8 mouse cellular contexts compared by ENCODE assay signal in the genomic region with DNA sequence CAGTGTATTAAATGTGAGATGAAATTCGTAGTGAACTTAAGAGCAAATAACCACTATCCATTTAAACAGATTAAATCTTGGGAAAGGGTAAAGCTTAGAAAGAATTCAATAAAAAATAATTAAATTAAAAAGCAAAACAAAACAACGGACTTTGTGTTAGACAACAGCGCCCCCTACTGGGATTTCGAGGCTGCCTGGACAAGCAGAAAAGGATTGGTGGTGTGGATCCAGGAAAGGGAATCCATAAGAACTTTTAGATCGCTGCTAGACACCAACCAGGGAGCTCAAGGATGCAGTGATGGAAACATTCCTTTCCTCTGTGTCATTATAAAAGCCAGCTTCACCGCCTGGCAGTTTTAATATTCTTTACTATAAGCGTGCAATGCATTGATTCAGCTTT. TPM values are rescaled to one million over a fixed set of nuclear protein-coding genes. Genes with fewer than 3 reads are reported as not detected.
DNase-seq lines count a peak whose midpoint lies in the region; ATAC-seq and TF ChIP-seq lines count a peak whose summit lies in the region.

No protein-coding gene starts in this region.

- no peak overlapping the region for H3K4me2 ChIP-seq in forebrain, embryonic 11.5 days (ENCODE audit: low read depth, low read length, severe bottlenecking)
- no peak overlapping the region for H3K4me2 ChIP-seq in forebrain, embryonic 16.5 days (ENCODE audit: low read length)
- no peak overlapping the region for H3K4me2 ChIP-seq in midbrain, postnatal 0 days (ENCODE audit: low read depth, low read length, poor library complexity, severe bottlenecking)

- no peak overlapping the region for H3K4me3 ChIP-seq in forebrain, embryonic 11.5 days (ENCODE audit: low read depth, low read length)
- H3K4me3 ChIP-seq in forebrain, embryonic 16.5 days (replicated peaks; ENCODE audit: low read length) = no peak overlapping the region
- H3K4me3 ChIP-seq in G1E (ENCODE audit: low read depth, low read length) = no peak overlapping the region
- no peak overlapping the region for H3K4me3 ChIP-seq in midbrain, postnatal 0 days (ENCODE audit: low read depth, low read length)

- no peaks in the 10 kb centered on the region for H3K27me3 ChIP-seq in forebrain, embryonic 11.5 days (ENCODE audit: control insufficient read depth, insufficient read depth, low read length)
- H3K27me3 ChIP-seq in forebrain, embryonic 16.5 days (replicated peaks; ENCODE audit: control insufficient read depth, insufficient read depth, low read length) = no peaks in the 10 kb centered on the region
- peaks cover 5% of the 10 kb centered on the region; the same call in 1 of the 2 replicates for H3K27me3 ChIP-seq in G1E (ENCODE audit: insufficient read depth, low read length)
- H3K27me3 ChIP-seq in midbrain, postnatal 0 days (ENCODE audit: insufficient read depth, low read length) = no peaks in the 10 kb centered on the region

- H3K4me1 ChIP-seq in forebrain, embryonic 11.5 days (replicated peaks; ENCODE audit: control insufficient read depth, insufficient read depth, low read length) = no peaks in the 10 kb centered on the region
- H3K4me1 ChIP-seq in forebrain, embryonic 16.5 days (replicated peaks; ENCODE audit: control insufficient read depth, insufficient read depth, low read length) = no peaks in the 10 kb centered on the region
- H3K4me1 ChIP-seq in G1E (ENCODE audit: insufficient read depth, low read depth, low read length) = no peaks in the 10 kb centered on the region
- no peaks in the 10 kb centered on the region for H3K4me1 ChIP-seq in midbrain, postnatal 0 days (ENCODE audit: insufficient read depth, low read length)

- WGBS in forebrain, embryonic 11.5 days = 10% methylated on average over 7 of the region's 7 CpGs
- 9% methylated on average over 7 of the region's 7 CpGs for WGBS in forebrain, embryonic 16.5 days
- WGBS in midbrain, postnatal 0 days = 6% methylated on average over 7 of the region's 7 CpGs

- no peak overlapping the region for H3K27ac ChIP-seq in forebrain, embryonic 11.5 days (ENCODE audit: low read depth, low read length)
- H3K27ac ChIP-seq in forebrain, embryonic 16.5 days (ENCODE audit: low read length) = no peak overlapping the region
- H3K27ac ChIP-seq in midbrain, postnatal 0 days (ENCODE audit: low read depth, low read length) = no peak overlapping the region

- H3K36me3 ChIP-seq in forebrain, embryonic 11.5 days (ENCODE audit: control insufficient read depth, insufficient read depth, low read length) = no peaks in the 10 kb centered on the region
- H3K36me3 ChIP-seq in forebrain, embryonic 16.5 days (ENCODE audit: control insufficient read depth, insufficient read depth) = no peaks in the 10 kb centered on the region
- no peaks in the 10 kb centered on the region for H3K36me3 ChIP-seq in G1E (replicated peaks)
- H3K36me3 ChIP-seq in midbrain, postnatal 0 days (ENCODE audit: insufficient read depth, low read length) = no peaks in the 10 kb centered on the region

- H3K9me3 ChIP-seq in forebrain, embryonic 11.5 days (ENCODE audit: control insufficient read depth, low read length) = no peaks in the 10 kb centered on the region
- no peaks in the 10 kb centered on the region for H3K9me3 ChIP-seq in forebrain, embryonic 16.5 days (ENCODE audit: control insufficient read depth, low read length)
- H3K9me3 ChIP-seq in G1E (replicated peaks) = no peaks in the 10 kb centered on the region
- no peaks in the 10 kb centered on the region for H3K9me3 ChIP-seq in midbrain, postnatal 0 days (ENCODE audit: low read length)

- ATAC-seq in forebrain, embryonic 11.5 days (replicated peaks; ENCODE audit: low FRiP score) = no peak
- ATAC-seq in forebrain, embryonic 16.5 days = no peak
- ATAC-seq in G1E (ENCODE audit: extremely low read depth, insufficient number of reproducible peaks, low FRiP score, poor library complexity, severe bottlenecking) = no peak
- no peak for ATAC-seq in midbrain, postnatal 0 days (ENCODE audit: low FRiP score)

- 0 out of 2 replicates have a peak, but pooled peaks have one; percentile 25 for TF ChIP-seq CTCF in G1E (IDR thresholded peaks at IDR 0.05; ENCODE audit: low read depth, low read length)
- peak; percentile 82 for TF ChIP-seq CTCF in midbrain, postnatal 0 days (IDR thresholded peaks at IDR 0.05)

- H3K9ac ChIP-seq in forebrain, embryonic 11.5 days (ENCODE audit: low read length) = no peak overlapping the region
- no peak overlapping the region for H3K9ac ChIP-seq in forebrain, embryonic 16.5 days (replicated peaks; ENCODE audit: low read depth, low read length)
- no peak overlapping the region for H3K9ac ChIP-seq in midbrain, postnatal 0 days (replicated peaks; ENCODE audit: low read length, poor library complexity, severe bottlenecking)

- DNase-seq in forebrain, embryonic 11.5 days (ENCODE audit: low spot score) = peak; percentile 83
- peak; percentile 33 for DNase-seq in G1E (ENCODE audit: low spot score)
- peak; percentile 50 to 59 for DNase-seq in cerebellum, adult 18-20 months
- peak; percentile 81 for DNase-seq in gastrocnemius, postnatal 10 days
- DNase-seq in layer of hippocampus, postnatal 10 days (ENCODE audit: low spot score in 2 of 2) = peak; percentile 79 to 81
- DNase-seq in midbrain, postnatal 0 days (ENCODE audit: low spot score) = peak; percentile 42
- DNase-seq in testis, postnatal 10 days (ENCODE audit: low spot score) = peak; percentile 89

RNA-seq across cellular contexts. Expression of a gene that starts 51.9 kb away (rescaled TPM):
- polyA plus RNA-seq in forebrain, embryonic 11.5 days (2014; fragmentation: Nextera tagmentation; extraction: Ambion mirVana) = 86.7 and 98.4 TPM in 2 replicates
- polyA plus RNA-seq in forebrain, embryonic 16.5 days (2015; fragmentation: Nextera tagmentation; extraction: Ambion mirVana) = 89.7 and 93.8 TPM in 2 replicates
- total RNA-seq in G1E (2014; fragmentation: Nextera tagmentation) (70.8 and 75.3 TPM in 2 replicates), G1E (2017) (85.7 and 102 TPM in 2 replicates)
- 7.0 and 7.7 TPM in 2 replicates for polyA plus RNA-seq in G1E (2012)
- total RNA-seq in gastrocnemius, postnatal 10 days (2021) = 10 to 100 TPM; 22.3 to 28.0 TPM
- total RNA-seq in layer of hippocampus, postnatal 10 days (2021) = 10 to 100 TPM; 65.0 to 67.4 TPM
- total RNA-seq in midbrain, postnatal 0 days (2014; rRNA removed) = 59.5 and 91.5 TPM in 2 replicates
- 42.6 and 47.2 TPM in 2 replicates for polyA plus RNA-seq in midbrain, postnatal 0 days (2015; fragmentation: Nextera tagmentation; extraction: Ambion mirVana)

RNA-seq across cellular contexts. Expression of a gene that starts 52.5 kb away (rescaled TPM):
- 30.3 and 35.7 TPM in 2 replicates for polyA plus RNA-seq in forebrain, embryonic 11.5 days (2014; fragmentation: Nextera tagmentation; extraction: Ambion mirVana)
- 24.2 and 30.8 TPM in 2 replicates for polyA plus RNA-seq in forebrain, embryonic 16.5 days (2015; fragmentation: Nextera tagmentation; extraction: Ambion mirVana)
- total RNA-seq in G1E (2014; fragmentation: Nextera tagmentation) (54.2 and 55.4 TPM in 2 replicates), G1E (2017) (39.4 and 45.7 TPM in 2 replicates)
- polyA plus RNA-seq in G1E (2012) = 2.4 and 6.1 TPM in 2 replicates
- total RNA-seq in gastrocnemius, postnatal 10 days (2021) = 10 to 100 TPM in 1 of 2 experiments, 1 to 10 TPM in 1; 9.3 to 10.8 TPM
- total RNA-seq in layer of hippocampus, postnatal 10 days (2021) = 10 to 100 TPM; 20.5 to 21.5 TPM
- 23.1 and 27.1 TPM in 2 replicates for total RNA-seq in midbrain, postnatal 0 days (2014; rRNA removed)
- polyA plus RNA-seq in midbrain, postnatal 0 days (2015; fragmentation: Nextera tagmentation; extraction: Ambion mirVana) = 15.2 and 16.1 TPM in 2 replicates

RNA-seq across cellular contexts. Expression of a gene that starts 53.6 kb away (rescaled TPM):
- polyA plus RNA-seq in forebrain, embryonic 11.5 days (2014; fragmentation: Nextera tagmentation; extraction: Ambion mirVana) = 18.4 and 19.3 TPM in 2 replicates
- polyA plus RNA-seq in forebrain, embryonic 16.5 days (2015; fragmentation: Nextera tagmentation; extraction: Ambion mirVana) = 12.0 and 14.3 TPM in 2 replicates
- total RNA-seq in G1E (2014; fragmentation: Nextera tagmentation) (44.5 and 61.6 TPM in 2 replicates), G1E (2017) (42.7 and 56.7 TPM in 2 replicates)
- polyA plus RNA-seq in G1E (2012) = 14.8 and 19.1 TPM in 2 replicates
- total RNA-seq in gastrocnemius, postnatal 10 days (2021) = 10 to 100 TPM; 20.9 to 24.9 TPM
- total RNA-seq in layer of hippocampus, postnatal 10 days (2021) = 10 to 100 TPM; 36.5 to 36.9 TPM
- 42.2 and 50.9 TPM in 2 replicates for total RNA-seq in midbrain, postnatal 0 days (2014; rRNA removed)
- polyA plus RNA-seq in midbrain, postnatal 0 days (2015; fragmentation: Nextera tagmentation; extraction: Ambion mirVana) = 8.8 and 9.0 TPM in 2 replicates

Comparison
In these comparisons a context has a peak if more than half of its experiments do, and no peak if none do; other contexts are left out.
1. DNase-seq: peak in every context shown above with its lines; median percentile 89 in testis, postnatal 10 days; 83 in forebrain, embryonic 11.5 days; 81 in gastrocnemius, postnatal 10 days; 80 in layer of hippocampus, postnatal 10 days; 54 in cerebellum, adult 18-20 months; 42 in midbrain, postnatal 0 days; 33 in G1E.